Mouse (Mus musculus) midbrain, embryonic 13.5 days (tissue): Measurements from ENCODE around the gene Fli1. TPM values are rescaled to one million over a fixed set of nuclear protein-coding genes. Genes with fewer than 3 reads are reported as not detected.

Experiments used
- ATAC-seq: fragments of 200-750 bp; cut with Nextera tagmentation; 2 replicates; pipeline ENCODE4 v1.8.0; 2017; ENCODE audit warnings: mild to moderate bottlenecking, moderate TSS enrichment, moderate library complexity
- H3K27ac ChIP-seq: fragments of 300-500 bp; sonication (generic); 2 replicates; pipeline ENCODE4 v1.5.1; 2015; ENCODE audit warnings: inconsistent platforms, mild to moderate bottlenecking, moderate library complexity
- H3K27me3 ChIP-seq: fragments of 300-500 bp; sonication (generic); 2 replicates; pipeline ENCODE4 v1.6.1; 2015; ENCODE audit warnings: mild to moderate bottlenecking, inconsistent platforms
- H3K36me3 ChIP-seq: fragments of 300-500 bp; sonication (generic); 2 replicates; pipeline ENCODE4 v1.6.1; 2015; ENCODE audit warnings: mild to moderate bottlenecking, inconsistent platforms
- H3K4me1 ChIP-seq: fragments of 300-500 bp; sonication (generic); replicated peaks from 2 replicates; pipeline ENCODE4 v1.6.1; 2015; ENCODE audit warnings: inconsistent platforms
- H3K4me2 ChIP-seq: fragments of 300-500 bp; sonication (generic); replicated peaks from 2 replicates; pipeline ENCODE4 v1.6.1; 2015; ENCODE audit warnings: moderate library complexity, mild to moderate bottlenecking, inconsistent platforms
- H3K4me3 ChIP-seq: fragments of 300-500 bp; sonication (generic); replicated peaks from 2 replicates; pipeline ENCODE4 v1.5.1; 2015; ENCODE audit warnings: mild to moderate bottlenecking, inconsistent platforms
- H3K9ac ChIP-seq: fragments of 300-500 bp; sonication (generic); replicated peaks from 2 replicates; pipeline ENCODE4 v1.6.1; 2015; ENCODE audit warnings: mild to moderate bottlenecking, inconsistent platforms
- H3K9me3 ChIP-seq: fragments of 300-500 bp; sonication (generic); 2 replicates; pipeline ENCODE4 v1.6.1; 2016; ENCODE audit warnings: mild to moderate bottlenecking, inconsistent platforms
- WGBS: fragments of 180-500 bp; shearing (Covaris S2); methylation state at CpG from one replicate; pipeline ENCODE4 v1.1.7; 2015; 5-methylcytosine and 5-hydroxymethylcytosine counted together
- polyA plus RNA-seq: library from polyadenylated mRNA; unstranded; fragments of >200 nt; fragmentation: Nextera tagmentation; extraction: Ambion mirVana; gene quantifications from 2 replicates; pipeline ENCODE4 v1.2.1, GENCODE M21; 2015

Fli1 gene
- polyA plus RNA-seq, 1 experiment from 2014 or later, result 7.1 TPM

- Histone ChIP-seq H3K27me3 (no peaks in the 10 kb centered on the region), H3K4me3 (no peak overlapping the region), H3K9me3 (no peaks in the 10 kb centered on the region), H3K4me1 (peaks cover 9% of the 10 kb centered on the region), H3K9ac (no peak overlapping the region), H3K27ac (no peak overlapping the region), H3K4me2 (no peak overlapping the region), H3K36me3 (no peaks in the 10 kb centered on the region)
- peak; percentile 67 for ATAC-seq
- WGBS, result 41% methylated on average over 8 of the region's 8 CpGs
Observed at GRCm38 (mm10) chr9:32469123-32469751, 73.4 kb downstream of the Fli1 start.

- Histone ChIP-seq H3K9ac (no peak overlapping the region), H3K27me3 (no peaks in the 10 kb centered on the region), H3K4me1 (peaks cover 9% of the 10 kb centered on the region), H3K4me2 (no peak overlapping the region), H3K9me3 (no peaks in the 10 kb centered on the region), H3K27ac (no peak overlapping the region), H3K36me3 (no peaks in the 10 kb centered on the region), H3K4me3 (no peak overlapping the region)
- no peak for ATAC-seq
- WGBS, result 75% methylated on average over 1 of the region's 1 CpGs
Observed at GRCm38 (mm10) chr9:32468313-32468712, 74.3 kb downstream of the Fli1 start.

GRCm38 (mm10) chr9:32467443-32467842 is 75.2 kb downstream of the Fli1 start:
- Histone ChIP-seq H3K4me1 (peaks cover 9% of the 10 kb centered on the region), H3K4me2 (no peak overlapping the region), H3K9me3 (no peaks in the 10 kb centered on the region), H3K27ac (no peak overlapping the region), H3K9ac (no peak overlapping the region), H3K27me3 (no peaks in the 10 kb centered on the region), H3K36me3 (no peaks in the 10 kb centered on the region), H3K4me3 (no peak overlapping the region)
- no peak for ATAC-seq
- WGBS, result 89% methylated on average over 8 of the region's 8 CpGs

GRCm38 (mm10) chr9:32466861-32467260 is 75.8 kb downstream of the Fli1 start:
- H3K9me3 ChIP-seq, result no peaks in the 10 kb centered on the region
- no peak overlapping the region for H3K27ac ChIP-seq
- no peak overlapping the region for H3K4me2 ChIP-seq
- H3K4me1 ChIP-seq, result peaks cover 9% of the 10 kb centered on the region
- H3K9ac ChIP-seq, result no peak overlapping the region
- ATAC-seq, result no peak
- WGBS, result 80% methylated on average over 8 of the region's 8 CpGs
- no peak overlapping the region for H3K4me3 ChIP-seq
- H3K27me3 ChIP-seq, result no peaks in the 10 kb centered on the region
- H3K36me3 ChIP-seq, result no peaks in the 10 kb centered on the region

- WGBS, result 77% methylated on average over 3 of the region's 3 CpGs
- no peak for ATAC-seq
- no peaks in the 10 kb centered on the region for H3K36me3 ChIP-seq
Observed at GRCm38 (mm10) chr9:32456707-32457106, 86.0 kb downstream of the Fli1 start.

GRCm38 (mm10) chr9:32450161-32450560 is 92.5 kb downstream of the Fli1 start:
- Histone ChIP-seq H3K4me3 (no peak overlapping the region), H3K36me3 (no peaks in the 10 kb centered on the region), H3K9ac (no peak overlapping the region), H3K27ac (no peak overlapping the region), H3K4me2 (no peak overlapping the region), H3K4me1 (peaks cover 8% of the 10 kb centered on the region), H3K9me3 (no peaks in the 10 kb centered on the region), H3K27me3 (no peaks in the 10 kb centered on the region)
- peak; percentile 82 for ATAC-seq
- WGBS, result 3% methylated on average over 7 of the region's 7 CpGs

More at GRCm38 (mm10) chr9:32456707-32457106, 86.0 kb downstream of the Fli1 start:
- Histone ChIP-seq H3K27me3 (no peaks in the 10 kb centered on the region), H3K9me3 (no peaks in the 10 kb centered on the region), H3K27ac (no peak overlapping the region), H3K4me3 (no peak overlapping the region), H3K9ac (no peak overlapping the region), H3K4me2 (no peak overlapping the region), H3K4me1 (0 out of 2 replicates have a peak, but pooled peaks cover 3% of the 10 kb centered on the region)

- H3K9ac ChIP-seq, result no peak overlapping the region
- no peak overlapping the region for H3K27ac ChIP-seq
- H3K27me3 ChIP-seq, result no peaks in the 10 kb centered on the region
- no peak overlapping the region for H3K4me2 ChIP-seq
- 82% methylated on average over 5 of the region's 5 CpGs for WGBS
- peaks cover 10% of the 10 kb centered on the region for H3K4me1 ChIP-seq
- H3K9me3 ChIP-seq, result no peaks in the 10 kb centered on the region
- H3K4me3 ChIP-seq, result no peak overlapping the region
- H3K36me3 ChIP-seq, result no peaks in the 10 kb centered on the region
- ATAC-seq, result no peak
Observed at GRCm38 (mm10) chr9:32448766-32449165, 93.9 kb downstream of the Fli1 start.

GRCm38 (mm10) chr9:32445789-32446188 is 96.9 kb downstream of the Fli1 start:
- no peak for ATAC-seq

GRCm38 (mm10) chr9:32444453-32445201 is 98.0 kb downstream of the Fli1 start:
- Histone ChIP-seq H3K27ac (no peak overlapping the region), H3K4me1 (peaks cover 7% of the 10 kb centered on the region), H3K4me3 (no peak overlapping the region), H3K9me3 (no peaks in the 10 kb centered on the region), H3K9ac (no peak overlapping the region), H3K36me3 (no peaks in the 10 kb centered on the region), H3K4me2 (no peak overlapping the region), H3K27me3 (no peaks in the 10 kb centered on the region)
- 86% methylated on average over 6 of the region's 6 CpGs for WGBS
- ATAC-seq, result no peak; the same call in 1 of the 2 replicates

More at GRCm38 (mm10) chr9:32445789-32446188, 96.9 kb downstream of the Fli1 start:
- Histone ChIP-seq H3K27ac (no peak overlapping the region), H3K4me2 (no peak overlapping the region), H3K4me3 (no peak overlapping the region), H3K36me3 (no peaks in the 10 kb centered on the region), H3K27me3 (no peaks in the 10 kb centered on the region), H3K4me1 (peaks cover 15% of the 10 kb centered on the region), H3K9me3 (no peaks in the 10 kb centered on the region), H3K9ac (no peak overlapping the region)
- WGBS, result 67% methylated on average over 3 of the region's 3 CpGs

- Histone ChIP-seq H3K9me3 (no peaks in the 10 kb centered on the region), H3K4me3 (no peak overlapping the region), H3K27ac (no peak overlapping the region), H3K36me3 (no peaks in the 10 kb centered on the region), H3K4me1 (peaks cover 7% of the 10 kb centered on the region; the same call in 1 of the 2 replicates), H3K4me2 (no peak overlapping the region), H3K9ac (no peak overlapping the region), H3K27me3 (no peaks in the 10 kb centered on the region)
- ATAC-seq, result no peak
- 53% methylated on average over 6 of the region's 6 CpGs for WGBS
Observed at GRCm38 (mm10) chr9:32443817-32444216, 98.8 kb downstream of the Fli1 start.

- no peak overlapping the region for H3K4me3 ChIP-seq
- peaks cover 7% of the 10 kb centered on the region; the same call in 1 of the 2 replicates for H3K4me1 ChIP-seq
- H3K9me3 ChIP-seq, result no peaks in the 10 kb centered on the region
- H3K27me3 ChIP-seq, result no peaks in the 10 kb centered on the region
- H3K9ac ChIP-seq, result no peak overlapping the region
- no peaks in the 10 kb centered on the region for H3K36me3 ChIP-seq
- no peak overlapping the region for H3K27ac ChIP-seq
- ATAC-seq, result no peak
- 70% methylated on average over 3 of the region's 3 CpGs for WGBS
- H3K4me2 ChIP-seq, result no peak overlapping the region
Observed at GRCm38 (mm10) chr9:32443115-32443514, 99.5 kb downstream of the Fli1 start.
